Mouse (Mus musculus) midbrain, postnatal 0 days (tissue): ENCODE measurements around the gene Mrpl37. TPM values are rescaled to one million over a fixed set of nuclear protein-coding genes. Genes with fewer than 3 reads are reported as not detected.
A peak's percentile ranks its signal among the peaks of the same experiment; 100 is the strongest.

Experiments
- ATAC-seq: fragments of 200-750 bp; cut with Nextera tagmentation; 2 replicates; pipeline ENCODE4 v1.8.0; 2017; ENCODE audit warnings: moderate number of reproducible peaks, mild to moderate bottlenecking, moderate TSS enrichment, moderate library complexity; ENCODE audit not compliant: low FRiP score
- DNase-seq: peaks from one replicate; pipeline ENCODE4 v3.0.0-alpha.2; 2015; ENCODE audit warnings: low spot score
- H3K27ac ChIP-seq: fragments of 300-500 bp; sonication (generic); 2 replicates; pipeline ENCODE4 v1.5.1; 2014; ENCODE audit warnings: low read depth, mild to moderate bottlenecking, low read length, mixed read lengths
- H3K27me3 ChIP-seq: fragments of 300-500 bp; sonication (generic); 2 replicates; pipeline ENCODE4 v1.6.1; 2014; ENCODE audit warnings: low read length, control low read depth, mixed read lengths; ENCODE audit not compliant: insufficient read depth
- H3K36me3 ChIP-seq: fragments of 300-500 bp; sonication (generic); 2 replicates; pipeline ENCODE4 v1.6.1; 2014; ENCODE audit warnings: low read length, control low read depth, mixed read lengths; ENCODE audit not compliant: insufficient read depth
- H3K4me1 ChIP-seq: fragments of 300-500 bp; sonication (generic); 2 replicates; pipeline ENCODE4 v1.6.1; 2014; ENCODE audit warnings: mild to moderate bottlenecking, control low read depth, antibody characterized with exemption, low read length, mixed read lengths; ENCODE audit not compliant: insufficient read depth
- H3K4me2 ChIP-seq: fragments of 300-500 bp; sonication (generic); 2 replicates; pipeline ENCODE4 v1.6.1; 2014; ENCODE audit warnings: low read depth, mild to moderate bottlenecking, low read length, mixed read lengths; ENCODE audit not compliant: poor library complexity, severe bottlenecking
- H3K4me3 ChIP-seq: fragments of 300-500 bp; sonication (generic); 2 replicates; pipeline ENCODE4 v1.5.1; 2014; ENCODE audit warnings: low read depth, mild to moderate bottlenecking, low read length, moderate library complexity
- H3K9ac ChIP-seq: fragments of 300-500 bp; sonication (generic); replicated peaks from 2 replicates; pipeline ENCODE4 v1.6.1; 2014; ENCODE audit warnings: mild to moderate bottlenecking, low read length, moderate library complexity, mixed read lengths; ENCODE audit not compliant: poor library complexity, severe bottlenecking
- H3K9me3 ChIP-seq: fragments of 300-500 bp; sonication (generic); 2 replicates; pipeline ENCODE4 v1.6.1; 2016; ENCODE audit warnings: low read length, control low read depth
- CTCF ChIP-seq: IDR thresholded peaks from 2 replicates; pipeline ENCODE4 v1.5.1; 2016; ENCODE audit warnings: antibody characterized with exemption, mild to moderate bottlenecking
- WGBS: fragments of 180-500 bp; shearing (Covaris S2); extraction: QIAGEN DNeasy Blood & Tissue Kit; methylation state at CpG from one replicate; pipeline ENCODE4 v1.1.7; 2014; 5-methylcytosine and 5-hydroxymethylcytosine counted together
- polyA plus RNA-seq: library from polyadenylated mRNA; unstranded; fragments of >200 nt; fragmentation: Nextera tagmentation; extraction: Ambion mirVana; gene quantifications from 2 replicates; pipeline ENCODE4 v1.2.1, GENCODE M21; 2015
- total RNA-seq: library from RNA; depleted of rRNA; stranded (reverse); fragments of >200 nt; gene quantifications from 2 replicates; pipeline ENCODE4 v1.2.3, GENCODE M21; 2014

Gene Mrpl37
- total and polyA plus RNA-seq, 2 experiments from 2014 or later = 51.7 to 71.5 TPM

GRCm38 (mm10) chr4:107048568-107049162 is 18.0 kb downstream of the Mrpl37 start:
- no peaks in the 10 kb centered on the region for H3K9me3 ChIP-seq
- no peaks in the 10 kb centered on the region for H3K27me3 ChIP-seq
- no peaks in the 10 kb centered on the region for H3K4me1 ChIP-seq
- no peak overlapping the region for H3K4me3 ChIP-seq
- no peak overlapping the region for H3K27ac ChIP-seq
- DNase-seq = peak; percentile 76
- no peak for TF ChIP-seq CTCF
- ATAC-seq = peak; percentile 21; the same call in 1 of the 2 replicates
- no peak overlapping the region for H3K9ac ChIP-seq
- 75% methylated on average over 11 of the region's 11 CpGs for WGBS
- peaks cover 30% of the 10 kb centered on the region for H3K36me3 ChIP-seq
- H3K4me2 ChIP-seq = no peak overlapping the region

- Histone ChIP-seq H3K4me2 (no peak overlapping the region), H3K4me3 (no peak overlapping the region), H3K27me3 (no peaks in the 10 kb centered on the region), H3K9ac (no peak overlapping the region), H3K27ac (no peak overlapping the region), H3K9me3 (no peaks in the 10 kb centered on the region), H3K36me3 (peaks cover 30% of the 10 kb centered on the region), H3K4me1 (no peaks in the 10 kb centered on the region)
- DNase-seq (no peak), ATAC-seq (no peak)
- TF ChIP-seq CTCF = no peak
- 90% methylated on average over 5 of the region's 5 CpGs for WGBS
Measured at GRCm38 (mm10) chr4:107047806-107048205, 18.9 kb downstream of the Mrpl37 start.

- no peak for DNase-seq
- no peak overlapping the region for H3K9ac ChIP-seq
- H3K9me3 ChIP-seq = no peaks in the 10 kb centered on the region
- H3K27me3 ChIP-seq = no peaks in the 10 kb centered on the region
- H3K4me1 ChIP-seq = no peaks in the 10 kb centered on the region
- no peak overlapping the region for H3K4me2 ChIP-seq
- TF ChIP-seq CTCF = no peak
- 97% methylated on average over 13 of the region's 13 CpGs for WGBS
- ATAC-seq = no peak
- H3K36me3 ChIP-seq = peaks cover 48% of the 10 kb centered on the region
- no peak overlapping the region for H3K27ac ChIP-seq
- no peak overlapping the region for H3K4me3 ChIP-seq
Measured at GRCm38 (mm10) chr4:107045188-107045587, 21.5 kb downstream of the Mrpl37 start.

GRCm38 (mm10) chr4:107042304-107042703 is 24.4 kb downstream of the Mrpl37 start:
- WGBS = 93% methylated on average over 6 of the region's 6 CpGs
- peaks cover 50% of the 10 kb centered on the region for H3K36me3 ChIP-seq

GRCm38 (mm10) chr4:107039270-107039669 is 27.4 kb downstream of the Mrpl37 start:
- Histone ChIP-seq H3K36me3 (peaks cover 44% of the 10 kb centered on the region), H3K9ac (no peak overlapping the region), H3K27ac (peak overlapping the region; percentile 64), H3K4me3 (no peak overlapping the region), H3K4me2 (no peak overlapping the region), H3K27me3 (no peaks in the 10 kb centered on the region), H3K9me3 (no peaks in the 10 kb centered on the region), H3K4me1 (no peaks in the 10 kb centered on the region)
- TF ChIP-seq CTCF = no peak
- WGBS = 44% methylated on average over 8 of the region's 8 CpGs
- ATAC-seq (peak; percentile 78), DNase-seq (peak; percentile 69)

More at GRCm38 (mm10) chr4:107042304-107042703, 24.4 kb downstream of the Mrpl37 start:
- H3K4me3 ChIP-seq = no peak overlapping the region
- H3K4me1 ChIP-seq = no peaks in the 10 kb centered on the region
- no peaks in the 10 kb centered on the region for H3K27me3 ChIP-seq
- H3K9me3 ChIP-seq = no peaks in the 10 kb centered on the region
- DNase-seq (no peak), ATAC-seq (no peak)
- no peak overlapping the region for H3K27ac ChIP-seq
- H3K4me2 ChIP-seq = no peak overlapping the region
- no peak overlapping the region for H3K9ac ChIP-seq
- no peak for TF ChIP-seq CTCF

GRCm38 (mm10) chr4:107038303-107038702 is 28.4 kb downstream of the Mrpl37 start:
- no peak for TF ChIP-seq CTCF
- H3K27ac ChIP-seq = peak overlapping the region; percentile 64; the same call in 1 of the 2 replicates
- H3K4me2 ChIP-seq = no peak overlapping the region
- peaks cover 46% of the 10 kb centered on the region for H3K36me3 ChIP-seq
- H3K4me3 ChIP-seq = no peak overlapping the region
- ATAC-seq (no peak), DNase-seq (no peak)
- no peaks in the 10 kb centered on the region for H3K9me3 ChIP-seq
- H3K4me1 ChIP-seq = no peaks in the 10 kb centered on the region
- 82% methylated on average over 4 of the region's 4 CpGs for WGBS
- H3K9ac ChIP-seq = no peak overlapping the region
- no peaks in the 10 kb centered on the region for H3K27me3 ChIP-seq
